Mouse (Mus musculus): Measurements from ENCODE around the gene Tbcd.
A peak's percentile ranks its signal among the peaks of the same experiment; 100 is the strongest.

Tbcd gene

GRCm38 (mm10) chr11:121536528-121536927 lies 84.8 kb downstream of the Tbcd start:
- no peak for DNase-seq (ENCODE audit: low read depth, low spot score)

- DNase-seq (ENCODE audit: low read depth, low spot score): no peak
Observed at GRCm38 (mm10) chr11:121542471-121542870, 90.7 kb downstream of the Tbcd start.

- DNase-seq (ENCODE audit: low read depth, low spot score): no peak
Observed at GRCm38 (mm10) chr11:121543287-121543856, 91.6 kb downstream of the Tbcd start.

- DNase-seq (ENCODE audit: low read depth, low spot score): peak; percentile 38
Observed at GRCm38 (mm10) chr11:121543922-121544321, 92.2 kb downstream of the Tbcd start.

GRCm38 (mm10) chr11:121544755-121545397 lies 93.1 kb downstream of the Tbcd start:
- DNase-seq (ENCODE audit: low read depth, low spot score): peak; percentile 29

- DNase-seq (ENCODE audit: low read depth, low spot score): no peak
Observed at GRCm38 (mm10) chr11:121545398-121546034, 93.8 kb downstream of the Tbcd start.

- DNase-seq (ENCODE audit: low read depth, low spot score): no peak
Observed at GRCm38 (mm10) chr11:121547234-121547633, 95.5 kb downstream of the Tbcd start.

GRCm38 (mm10) chr11:121547925-121548324 lies 96.2 kb downstream of the Tbcd start:
- DNase-seq (ENCODE audit: low read depth, low spot score): no peak

- DNase-seq (ENCODE audit: low read depth, low spot score): no peak
Observed at GRCm38 (mm10) chr11:121548996-121549842, 97.5 kb downstream of the Tbcd start.

- DNase-seq (ENCODE audit: low read depth, low spot score): no peak
Observed at GRCm38 (mm10) chr11:121549843-121550647, 98.3 kb downstream of the Tbcd start.

- DNase-seq (ENCODE audit: low read depth, low spot score): peak; percentile 35
Observed at GRCm38 (mm10) chr11:121551206-121551799, 99.6 kb downstream of the Tbcd start.

GRCm38 (mm10) chr11:121552167-121552566 lies 100.4 kb downstream of the Tbcd start:
- DNase-seq (ENCODE audit: low read depth, low spot score): no peak

- no peak for DNase-seq (ENCODE audit: low read depth, low spot score)
Observed at GRCm38 (mm10) chr11:121552846-121553457, 101.2 kb downstream of the Tbcd start.

GRCm38 (mm10) chr11:121553458-121553857 lies 101.7 kb downstream of the Tbcd start:
- DNase-seq (ENCODE audit: low read depth, low spot score): no peak

- no peak for DNase-seq (ENCODE audit: low read depth, low spot score)
Observed at GRCm38 (mm10) chr11:121556727-121557126, 105.0 kb downstream of the Tbcd start.

- DNase-seq (ENCODE audit: low read depth, low spot score): no peak
Observed at GRCm38 (mm10) chr11:121557946-121558345, 106.2 kb downstream of the Tbcd start.

- DNase-seq (ENCODE audit: low read depth, low spot score): no peak
Observed at GRCm38 (mm10) chr11:121558522-121558921, 106.8 kb downstream of the Tbcd start.

GRCm38 (mm10) chr11:121559527-121560293 lies 108.0 kb downstream of the Tbcd start:
- peak; percentile 80 for DNase-seq (ENCODE audit: low read depth, low spot score)

GRCm38 (mm10) chr11:121560294-121560663 lies 108.5 kb downstream of the Tbcd start:
- peak; percentile 59 for DNase-seq (ENCODE audit: low read depth, low spot score)

GRCm38 (mm10) chr11:121563312-121563711 lies 111.6 kb downstream of the Tbcd start:
- DNase-seq (ENCODE audit: low read depth, low spot score): no peak
